Mouse (Mus musculus) liver, adult 2 months (tissue): ENCODE results near the gene Kif26b.

Experiments
- CTCF ChIP-seq: fragments of 200-500 bp; IDR thresholded peaks from 2 replicates; pipeline ENCODE4 v1.5.1; 2011; ENCODE audit warnings: low read depth, low read length, control low read depth
- POLR2A ChIP-seq: fragments of 200-500 bp; IDR thresholded peaks from 2 replicates; pipeline ENCODE4 v1.6.1; 2011; ENCODE audit warnings: low read length, control low read depth; ENCODE audit not compliant: insufficient read depth; ENCODE audit errors: extremely low read depth

DNA sequence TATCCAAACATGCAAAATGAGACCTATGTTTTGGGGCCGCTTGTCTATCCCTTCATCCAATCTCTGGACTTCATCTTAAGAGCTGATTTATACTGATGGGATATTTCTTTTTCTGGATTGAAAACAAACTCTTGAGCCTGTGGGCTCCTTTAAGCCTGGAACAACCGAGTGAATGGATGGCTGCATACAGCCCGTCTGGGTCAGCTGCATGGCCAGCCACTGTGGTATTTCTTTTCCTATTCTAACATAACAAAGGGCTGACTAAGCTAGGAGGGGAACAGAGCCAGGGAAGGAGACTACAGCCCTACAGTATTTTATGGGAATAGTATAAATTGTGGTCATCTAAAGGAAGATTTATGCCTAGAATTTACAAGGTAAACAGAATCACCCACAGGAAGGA is 229.5 kb downstream of the Kif26b start:
- TF ChIP-seq CTCF, result no peak
- no peak for TF ChIP-seq POLR2A
